Mouse (Mus musculus) small intestine, adult 2 months (tissue): ENCODE measurements around the gene En2.

ENCODE experiments used
- CTCF ChIP-seq: fragments of 200-500 bp; IDR thresholded peaks from 2 replicates; pipeline ENCODE4 v1.5.1; 2012; ENCODE audit warnings: low read depth, mild to moderate bottlenecking, control low read depth, inconsistent platforms, low read length, moderate library complexity, mixed read lengths; ENCODE audit not compliant: insufficient replicate concordance, insufficient read length; ENCODE audit errors: extremely low read depth
- POLR2A ChIP-seq: fragments of 200-500 bp; IDR thresholded peaks from 2 replicates; pipeline ENCODE4 v1.6.1; 2012; ENCODE audit warnings: low read depth, mild to moderate bottlenecking, control low read depth, inconsistent platforms, low read length, moderate library complexity

DNA sequence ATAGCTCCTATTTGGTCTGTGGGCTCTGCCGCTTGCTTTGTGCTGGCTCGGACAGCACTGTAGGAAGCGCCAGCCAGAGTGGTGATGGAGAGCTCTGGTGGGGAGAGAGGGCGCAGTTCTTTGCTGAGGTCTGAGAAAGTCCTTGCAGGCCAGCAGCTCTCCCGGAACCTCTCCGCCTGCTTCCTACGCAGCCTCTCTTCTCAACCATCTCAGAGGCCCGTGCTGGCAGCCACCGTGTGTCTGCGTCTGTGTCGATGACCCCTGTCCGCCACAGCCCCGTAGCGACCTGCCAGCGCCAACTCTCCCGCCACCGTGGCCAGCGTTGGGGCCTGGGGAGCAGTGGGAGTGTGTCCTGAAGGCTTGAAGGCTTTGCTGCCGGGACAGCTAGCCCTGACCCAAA lies 5.4 kb downstream of the En2 start:
- TF ChIP-seq CTCF (no peak), POLR2A (no peak)
